Mouse (Mus musculus) liver, adult 10 weeks (tissue): ENCODE data around the gene Gga2. TPM values are rescaled to one million over a fixed set of nuclear protein-coding genes. Genes with fewer than 3 reads are reported as not detected.

Source experiments
- polyA plus RNA-seq: library from polyadenylated mRNA; stranded (reverse); fragments of 350-450 nt; fragmentation: Illumina TruSeq; extraction: RNeasy Lipid Tissue Mini Kit (QIAGEN cat#74804); gene quantifications from one replicate; pipeline ENCODE4 v1.2.3, GENCODE M21; 2014; ENCODE audit warnings: low read depth, low replicate concordance

Gga2 gene
- polyA plus RNA-seq, result 4.0 TPM

DNA sequence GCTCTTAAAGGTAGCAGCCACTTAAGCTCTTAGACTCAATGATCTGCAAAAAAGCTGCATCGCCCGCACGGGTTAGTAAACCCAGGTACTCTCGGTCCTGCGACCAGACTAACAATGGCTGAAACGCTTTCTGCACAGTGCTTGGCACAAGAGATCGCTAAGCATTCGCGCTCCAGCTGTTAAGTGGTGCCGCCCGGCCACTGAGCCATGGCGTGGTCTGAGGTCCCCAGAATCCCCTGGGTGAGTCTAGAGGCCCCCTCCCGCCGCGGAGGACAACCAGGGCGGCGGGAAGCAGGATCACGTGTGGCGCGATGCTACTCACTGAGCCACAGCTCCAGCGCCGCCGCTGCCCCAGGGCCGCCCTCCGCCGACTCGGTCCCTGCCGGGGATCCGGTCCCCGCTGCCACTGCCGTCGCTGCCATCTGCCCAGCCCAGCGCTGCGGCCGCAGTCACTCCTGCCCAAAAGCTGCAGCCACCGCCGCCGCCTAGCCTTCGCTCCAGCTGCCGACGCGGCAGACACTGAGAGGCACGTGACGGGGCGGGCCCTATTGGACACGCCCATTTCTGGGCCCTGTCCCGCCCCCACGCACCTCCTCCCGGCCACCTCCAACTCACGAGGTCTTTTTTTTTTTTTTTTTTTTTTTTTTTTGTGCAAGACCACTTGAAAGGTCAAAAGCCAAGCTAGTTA is at the start of gene Gga2:
Gene Gga2 (minus strand): TSS at position 556 of the 688 bp plus-strand sequence.

DNA sequence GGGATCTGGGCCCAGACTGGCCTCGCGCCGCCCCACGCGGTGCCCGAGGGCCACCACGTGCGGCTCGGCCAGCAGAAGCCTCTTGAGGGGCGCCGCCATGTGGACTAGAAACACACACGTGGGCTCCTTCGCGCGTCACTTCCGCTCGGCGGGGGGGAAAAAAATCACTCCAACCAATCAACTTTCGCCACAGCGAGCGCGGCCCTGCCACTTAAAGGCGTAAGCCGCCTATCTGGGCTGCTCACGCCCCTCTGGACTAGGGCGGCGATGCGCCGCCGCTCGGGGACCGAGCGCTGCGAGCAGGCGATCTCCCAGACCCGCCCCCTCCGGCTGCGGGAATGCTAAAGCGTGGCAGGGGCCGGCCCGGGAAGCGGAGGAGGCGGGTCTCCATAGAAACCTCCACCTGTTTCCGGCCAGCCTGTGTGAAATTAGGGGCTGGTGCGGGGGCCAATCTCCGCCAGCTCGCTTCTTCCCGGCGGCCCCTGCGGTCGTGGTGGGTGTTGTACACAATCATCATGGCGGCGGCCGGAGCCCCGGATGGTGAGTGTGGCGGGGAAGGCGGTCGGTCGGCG is 46.0 kb upstream of the Gga2 start, which contains the start of the genes Ubfd1 and Ears2:
Gene Ubfd1 (plus strand): TSS at position 231 of the 572 bp plus-strand sequence.
Gene Ears2 (minus strand): TSS at position 319 of the 572 bp plus-strand sequence.

DNA sequence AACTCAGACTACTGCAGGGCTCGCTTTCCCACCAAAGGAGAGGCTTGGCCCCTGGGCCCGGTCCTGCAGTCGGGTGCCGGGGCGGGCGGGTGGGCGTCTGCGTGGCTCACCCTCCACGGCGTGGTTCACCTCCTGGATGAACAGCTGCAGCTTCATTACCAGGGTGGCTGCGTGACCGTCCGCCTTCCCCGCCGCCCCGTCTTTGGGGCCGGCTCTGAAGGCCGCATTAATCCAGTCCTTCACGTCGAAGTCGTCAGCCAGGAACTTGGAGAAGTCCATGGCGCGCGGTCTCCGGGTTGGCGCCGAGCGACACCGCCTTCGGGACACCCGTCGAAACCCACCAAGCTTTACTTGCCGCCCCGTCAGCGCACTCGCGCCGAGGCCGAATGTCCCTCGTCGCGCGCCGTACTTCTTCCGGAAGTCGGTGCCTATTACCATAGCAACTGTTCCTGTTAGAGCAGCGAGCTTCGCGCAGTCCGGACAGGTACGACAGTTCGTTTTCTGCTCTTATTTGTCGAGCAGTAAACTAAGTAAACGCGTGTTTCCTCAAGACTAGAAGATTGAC is 39.6 kb downstream of the Gga2 start, which contains the start of gene Cog7:
Gene Cog7 (minus strand): TSS at position 405 of the 565 bp plus-strand sequence.

Other genes starting within 250 kb of the Gga2 start
- not detected for gene Scnn1b, start 156.2 kb downstream of the Gga2 start, polyA plus RNA-seq
- gene Cog7, start 39.5 kb downstream of the Gga2 start, polyA plus RNA-seq, result 6.8 TPM
- 17.0 TPM for gene Ubfd1, start 46.0 kb upstream of the Gga2 start, polyA plus RNA-seq
- 1.5 TPM for gene Ears2, start 46.0 kb upstream of the Gga2 start, polyA plus RNA-seq
- gene Ndufab1, start 80.7 kb upstream of the Gga2 start, polyA plus RNA-seq, result 473 TPM
- gene Palb2, start 111.8 kb upstream of the Gga2 start, polyA plus RNA-seq, result 1.6 TPM
- gene Dctn5, start 111.8 kb upstream of the Gga2 start, polyA plus RNA-seq, result 37.2 TPM
- not detected for gene Plk1, start 138.2 kb upstream of the Gga2 start, polyA plus RNA-seq
- gene Ern2, start 165.0 kb upstream of the Gga2 start, polyA plus RNA-seq, result not detected
- gene Chp2, start 198.3 kb upstream of the Gga2 start, polyA plus RNA-seq, result 3.3 TPM